Mouse (Mus musculus) ES-E14 (cell line): Measurements from ENCODE around the gene Elovl3. TPM values are rescaled to one million over a fixed set of nuclear protein-coding genes. Genes with fewer than 3 reads are reported as not detected.

Experiments used
- DNase-seq: peaks from one replicate; pipeline ENCODE4 v3.0.0-alpha.2; 2013; ENCODE audit warnings: low read depth, low spot score
- H3K27ac ChIP-seq: 2 replicates; pipeline ENCODE4 v1.5.1; 2012; ENCODE audit warnings: low read depth, mild to moderate bottlenecking, low read length, moderate library complexity, mixed read lengths; ENCODE audit not compliant: poor library complexity, insufficient read depth, severe bottlenecking
- H3K36me3 ChIP-seq: 2 replicates; pipeline ENCODE4 v1.6.1; 2012; ENCODE audit warnings: mild to moderate bottlenecking, low read length, moderate library complexity, mixed read lengths; ENCODE audit not compliant: control insufficient read depth, poor library complexity, insufficient read depth, severe bottlenecking
- H3K4me1 ChIP-seq, 2 experiments: fragments of 150-350 bp in 1 of 2; sonication (generic) in 1 of 2; 2 replicates each; pipeline ENCODE4 v1.6.1; 2012; ENCODE audit warnings: low read length in 2 of 2, mild to moderate bottlenecking in 1 of 2, mixed read lengths in 1 of 2; ENCODE audit not compliant: control insufficient read depth in 2 of 2, insufficient read depth in 2 of 2, poor library complexity in 1 of 2
- H3K4me3 ChIP-seq, 2 experiments: fragments of 150-350 bp in 1 of 2; sonication (generic) in 1 of 2; 2 replicates each; pipeline ENCODE4 v1.5.1; 2012; ENCODE audit warnings: low read length in 2 of 2, low read depth in 1 of 2, mild to moderate bottlenecking in 1 of 2, mixed read lengths in 1 of 2; ENCODE audit not compliant: insufficient read depth in 1 of 2, poor library complexity in 1 of 2, severe bottlenecking in 1 of 2
- H3K9ac ChIP-seq: 2 replicates; pipeline ENCODE4 v1.6.1; 2012; ENCODE audit warnings: low read depth, mild to moderate bottlenecking, low read length, mixed read lengths; ENCODE audit not compliant: poor library complexity, insufficient read depth, severe bottlenecking
- H3K9me3 ChIP-seq: fragments of 150-350 bp; sonication (generic); 2 replicates; pipeline ENCODE4 v1.6.1; 2012; ENCODE audit warnings: low read depth, mild to moderate bottlenecking, low read length; ENCODE audit not compliant: control insufficient read depth, insufficient read depth
- CHD2 ChIP-seq: IDR thresholded peaks from 2 replicates; pipeline ENCODE4 v1.6.1; 2014; ENCODE audit warnings: mild to moderate bottlenecking, low read depth, low read length, inconsistent platforms
- HCFC1 ChIP-seq: IDR thresholded peaks from 2 replicates; pipeline ENCODE4 v1.6.1; 2012; ENCODE audit warnings: low read length, inconsistent platforms, borderline replicate concordance; ENCODE audit not compliant: insufficient read depth
- MAFK ChIP-seq: IDR thresholded peaks from 2 replicates; pipeline ENCODE4 v1.6.1; 2014; ENCODE audit warnings: mild to moderate bottlenecking, low read depth, low read length, inconsistent platforms; ENCODE audit not compliant: insufficient read depth
- ZC3H11A ChIP-seq: IDR thresholded peaks from 2 replicates; pipeline ENCODE4 v1.6.1; 2012; ENCODE audit warnings: low read depth, mild to moderate bottlenecking, inconsistent platforms, low read length, borderline replicate concordance
- ZNF384 ChIP-seq: IDR thresholded peaks from 2 replicates; pipeline ENCODE4 v1.6.1; 2012; ENCODE audit warnings: low read depth, low read length, inconsistent platforms
- in situ Hi-C, 2 experiments: fragments of 600-800 bp; cut with MboI; formaldehyde crosslinking; loops; one replicate each; pipeline ENCODE4 v1.15.1; 2025; ENCODE audit warnings: low sequenced_read_pairs in 2 of 2, inconsistent platforms in 1 of 2; ENCODE audit not compliant: unreplicated experiment in 2 of 2
- total RNA-seq: library from RNA; depleted of rRNA; stranded (reverse); fragments of 300-350 nt; gene quantifications from 2 replicates; pipeline ENCODE4 v1.2.3, GENCODE M21; 2012

Gene Elovl3
- total RNA-seq, 1 experiment: 0.22 TPM

GRCm38 (mm10) chr19:46091641-46092040 lies 40.1 kb upstream of the Elovl3 start:
- TF ChIP-seq CHD2 (no peak), MAFK (no peak), HCFC1 (no peak), ZNF384 (no peak)
- Histone ChIP-seq H3K4me1 (0 out of 4 replicates have a peak, but pooled peaks cover 0 to 3% of the 10 kb centered on the region in 2 experiments), H3K9me3 (no peaks in the 10 kb centered on the region), H3K36me3 (no peaks in the 10 kb centered on the region), H3K9ac (no peak overlapping the region), H3K27ac (no peak overlapping the region), H3K4me3 (no peak overlapping the region)
- DNase-seq: no peak
- in situ Hi-C loops: no loop called here

- 0 out of 4 replicates have a peak, but pooled peaks cover 0 to under 1% of the 10 kb centered on the region in 2 experiments for H3K4me1 ChIP-seq
- no peak overlapping the region for H3K9ac ChIP-seq
- DNase-seq: no peak
- TF ChIP-seq ZNF384: peak; percentile 58; the same call in 1 of the 2 replicates
- TF ChIP-seq MAFK: no peak
- no peak for TF ChIP-seq HCFC1
- no peak for TF ChIP-seq CHD2
- in situ Hi-C loops: no loop called here
- H3K27ac ChIP-seq: no peak overlapping the region
- no peaks in the 10 kb centered on the region for H3K36me3 ChIP-seq
- no peaks in the 10 kb centered on the region for H3K9me3 ChIP-seq
- no peak overlapping the region for H3K4me3 ChIP-seq
Measured at GRCm38 (mm10) chr19:46094144-46094543, 37.6 kb upstream of the Elovl3 start.

GRCm38 (mm10) chr19:46095291-46095690 lies 36.4 kb upstream of the Elovl3 start:
- no peak for DNase-seq
- in situ Hi-C loops: no loop called here
- TF ChIP-seq ZNF384 (0 out of 2 replicates have a peak, but pooled peaks have one; percentile 16), ZC3H11A (no peak)

GRCm38 (mm10) chr19:46096396-46096795 lies 35.3 kb upstream of the Elovl3 start:
- Histone ChIP-seq H3K9ac (no peak overlapping the region), H3K9me3 (no peaks in the 10 kb centered on the region), H3K4me1 (no peaks in the 10 kb centered on the region), H3K27ac (no peak overlapping the region), H3K4me3 (no peak overlapping the region), H3K36me3 (no peaks in the 10 kb centered on the region)
- in situ Hi-C loops: no loop called here
- TF ChIP-seq CHD2 (no peak), ZC3H11A (no peak)
- no peak for DNase-seq

More at GRCm38 (mm10) chr19:46095291-46095690, 36.4 kb upstream of the Elovl3 start:
- Histone ChIP-seq H3K27ac (no peak overlapping the region), H3K9me3 (no peaks in the 10 kb centered on the region), H3K36me3 (no peaks in the 10 kb centered on the region), H3K4me3 (no peak overlapping the region), H3K9ac (no peak overlapping the region), H3K4me1 (no peaks in the 10 kb centered on the region)

- in situ Hi-C loops: no loop called here
- Histone ChIP-seq H3K9me3 (no peaks in the 10 kb centered on the region), H3K4me1 (no peaks in the 10 kb centered on the region), H3K36me3 (no peaks in the 10 kb centered on the region), H3K4me3 (no peak overlapping the region), H3K27ac (no peak overlapping the region), H3K9ac (no peak overlapping the region)
- TF ChIP-seq ZC3H11A (no peak), MAFK (no peak), ZNF384 (no peak)
- no peak for DNase-seq
Measured at GRCm38 (mm10) chr19:46099561-46099960, 32.1 kb upstream of the Elovl3 start.
